Mouse (Mus musculus): Measurements from ENCODE around the gene Adh7. TPM values are rescaled to one million over a fixed set of nuclear protein-coding genes. Genes with fewer than 3 reads are reported as not detected.

Gene Adh7
- 0.17 and 0.43 TPM in 2 replicates for polyA plus RNA-seq (2015; fragmentation: Nextera tagmentation; extraction: Ambion mirVana)

GRCm38 (mm10) chr3:138217631-138218264 lies at the start of gene Adh7:
TSS of gene Adh7 (plus strand) at chr3:138217760.

GRCm38 (mm10) chr3:138193683-138194302 lies 23.8 kb upstream of the Adh7 start, which contains the start of gene 4930579F01Rik:
TSS of gene 4930579F01Rik (minus strand) at chr3:138193825.

GRCm38 (mm10) chr3:138260721-138261669 lies 43.4 kb downstream of the Adh7 start, which contains the start of gene Adh1:
TSS of gene Adh1 (plus strand) at chr3:138260991.

Other genes starting within 250 kb of the Adh7 start
- gene Dapp1, start 236.2 kb upstream of the Adh7 start, polyA plus RNA-seq (2015; fragmentation: Nextera tagmentation; extraction: Ambion mirVana) = 3.9 and 5.0 TPM in 2 replicates
- 24.8 and 28.8 TPM in 2 replicates for gene 1110002E22Rik, start 152.7 kb upstream of the Adh7 start, polyA plus RNA-seq (2015; fragmentation: Nextera tagmentation; extraction: Ambion mirVana)
- 1.5 and 2.5 TPM in 2 replicates for gene Gm5105, start 150.4 kb upstream of the Adh7 start, polyA plus RNA-seq (2015; fragmentation: Nextera tagmentation; extraction: Ambion mirVana)
- gene Trmt10a, start 74.3 kb upstream of the Adh7 start, polyA plus RNA-seq (2015; fragmentation: Nextera tagmentation; extraction: Ambion mirVana) = 3.1 and 5.0 TPM in 2 replicates
- gene Mttp, start 72.8 kb upstream of the Adh7 start, polyA plus RNA-seq (2015; fragmentation: Nextera tagmentation; extraction: Ambion mirVana) = 4.7 and 4.8 TPM in 2 replicates
- gene 4930579F01Rik, start 23.9 kb upstream of the Adh7 start, polyA plus RNA-seq (2015; fragmentation: Nextera tagmentation; extraction: Ambion mirVana) = not detected in 2 replicates
- 48.7 and 62.3 TPM in 2 replicates for gene Adh1, start 43.2 kb downstream of the Adh7 start, polyA plus RNA-seq (2015; fragmentation: Nextera tagmentation; extraction: Ambion mirVana)
- gene Adh6a, start 95.5 kb downstream of the Adh7 start, polyA plus RNA-seq (2015; fragmentation: Nextera tagmentation; extraction: Ambion mirVana) = not detected in 2 replicates
- 0.44 TPM in 1 of 2 replicates, not detected in the other for gene Adh6b, start 124.0 kb downstream of the Adh7 start, polyA plus RNA-seq (2015; fragmentation: Nextera tagmentation; extraction: Ambion mirVana)
- not detected in 2 replicates for gene Adh4, start 197.7 kb downstream of the Adh7 start, polyA plus RNA-seq (2015; fragmentation: Nextera tagmentation; extraction: Ambion mirVana)
- gene Adh5, start 225.3 kb downstream of the Adh7 start, polyA plus RNA-seq (2015; fragmentation: Nextera tagmentation; extraction: Ambion mirVana) = 122 and 134 TPM in 2 replicates

All from skeletal muscle tissue, postnatal 0 days (tissue).